Mouse (Mus musculus): ENCODE results near the gene Vmn2r75.
"Not testable (repeated sequence)": the region's sequence is repeated elsewhere in the genome, so short reads cannot be mapped to it uniquely, and the experiment has no call there.

The Vmn2r75 gene

DNA sequence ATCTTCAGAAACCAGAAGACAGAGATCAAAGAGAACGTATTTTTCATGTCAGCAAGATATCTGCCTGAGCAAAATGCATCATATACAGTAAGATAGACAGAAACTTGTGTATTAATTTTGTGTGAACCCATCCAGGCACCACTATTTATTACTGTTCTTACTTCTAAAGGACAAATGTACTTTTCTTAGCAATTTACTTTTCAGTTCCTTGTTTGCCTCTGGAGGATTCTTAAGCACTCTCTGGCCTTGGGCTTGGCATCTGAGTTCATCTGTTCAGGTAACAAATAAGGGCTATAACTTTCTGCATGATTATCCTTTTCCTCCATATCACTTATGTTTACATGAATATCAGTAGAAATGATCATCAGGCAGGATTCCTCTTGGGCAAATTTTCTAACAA is at the start of gene Vmn2r75:
Gene Vmn2r75 (minus strand): TSS at position 101 of the 400 bp plus-strand sequence.
- not testable (repeated sequence) for DNase-seq (ENCODE audit: low read depth, low spot score); H3K36me3 ChIP-seq (ENCODE audit: control insufficient read depth, insufficient read depth, low read length, poor library complexity, severe bottlenecking); H3K27me3 ChIP-seq (ENCODE audit: control insufficient read depth, insufficient read depth, low read length, poor library complexity, severe bottlenecking)

DNA sequence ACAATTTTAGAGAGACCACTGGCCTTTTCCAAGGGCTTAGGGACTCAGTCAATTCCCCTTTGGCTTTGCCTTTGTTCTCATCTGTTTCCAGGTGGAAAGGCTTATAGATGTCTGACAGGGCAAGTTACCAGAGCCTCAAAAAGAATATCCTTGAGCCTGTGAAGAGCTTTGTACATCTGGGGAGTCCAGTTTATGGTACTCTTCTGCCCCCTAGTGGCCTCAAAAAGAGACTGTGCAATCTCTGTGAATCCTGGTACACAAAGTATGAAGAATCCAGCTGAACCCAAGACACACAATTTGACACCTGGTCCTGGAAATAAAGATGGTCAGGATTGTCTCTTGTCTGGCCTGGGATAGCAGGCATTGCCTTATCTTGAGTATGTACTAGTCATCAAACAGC is 39.8 kb upstream of the Vmn2r75 start:
- Histone ChIP-seq H3K27me3 (ENCODE audit: control insufficient read depth, insufficient read depth, low read length, poor library complexity, severe bottlenecking) (no peaks in the 10 kb centered on the region), H3K36me3 (ENCODE audit: control insufficient read depth, insufficient read depth, low read length, poor library complexity, severe bottlenecking) (no peaks in the 10 kb centered on the region)
- no peak for DNase-seq (ENCODE audit: low read depth, low spot score)

All from splenic B cell, adult 2 months (primary cell).